Mouse (Mus musculus): ENCODE results near the gene Olfr558. TPM values are rescaled to one million over a fixed set of nuclear protein-coding genes. Genes with fewer than 3 reads are reported as not detected.

Gene Olfr558
- total RNA-seq, 1 experiment, result not detected

GRCm38 (mm10) chr7:102718970-102719369, 17.0 kb downstream of the Olfr558 start, which contains the start of gene Olfr33:
Gene Olfr33 (minus strand): TSS chr7:102719070.
- Histone ChIP-seq H3K27ac (ENCODE audit: insufficient read depth, low read depth, low read length, poor library complexity, severe bottlenecking) (no peak within 1 kb of the TSS), H3K36me3 (ENCODE audit: control insufficient read depth, insufficient read depth, low read length, poor library complexity, severe bottlenecking) (no peaks in the 10 kb centered on the region), H3K4me1 (ENCODE audit: control insufficient read depth in 2 of 2, insufficient read depth in 2 of 2, low read length in 2 of 2, poor library complexity in 1 of 2) (no peaks in the 10 kb centered on the region), H3K9me3 (ENCODE audit: control insufficient read depth, insufficient read depth, low read depth, low read length) (no peaks in the 10 kb centered on the region), H3K9ac (ENCODE audit: insufficient read depth, low read depth, low read length, poor library complexity, severe bottlenecking) (no peak within 1 kb of the TSS), H3K4me3 (ENCODE audit: insufficient read depth in 1 of 2, low read depth in 1 of 2, low read length in 2 of 2, poor library complexity in 1 of 2, severe bottlenecking in 1 of 2) (no peak within 1 kb of the TSS)
- no peak for TF ChIP-seq ZNF384 (IDR thresholded peaks at IDR 0.05; ENCODE audit: low read depth, low read length)
- in situ Hi-C loops (cut with MboI; ENCODE audit: low sequenced_read_pairs in 2 of 2, unreplicated experiment in 2 of 2), result no loop called here
- no peak for DNase-seq (ENCODE audit: low read depth, low spot score)

GRCm38 (mm10) chr7:102727391-102727790, 25.4 kb downstream of the Olfr558 start, which contains the start of gene Olfr559:
Gene Olfr559 (minus strand): TSS chr7:102727491.
- in situ Hi-C loops (cut with MboI; ENCODE audit: low sequenced_read_pairs in 2 of 2, unreplicated experiment in 2 of 2), result no loop called here
- Histone ChIP-seq H3K36me3 (ENCODE audit: control insufficient read depth, insufficient read depth, low read length, poor library complexity, severe bottlenecking) (no peaks in the 10 kb centered on the region), H3K9me3 (ENCODE audit: control insufficient read depth, insufficient read depth, low read depth, low read length) (no peaks in the 10 kb centered on the region), H3K9ac (ENCODE audit: insufficient read depth, low read depth, low read length, poor library complexity, severe bottlenecking) (no peak within 1 kb of the TSS), H3K4me1 (ENCODE audit: control insufficient read depth in 2 of 2, insufficient read depth in 2 of 2, low read length in 2 of 2, poor library complexity in 1 of 2) (no peaks in the 10 kb centered on the region), H3K27ac (ENCODE audit: insufficient read depth, low read depth, low read length, poor library complexity, severe bottlenecking) (no peak within 1 kb of the TSS), H3K4me3 (ENCODE audit: insufficient read depth in 1 of 2, low read depth in 1 of 2, low read length in 2 of 2, poor library complexity in 1 of 2, severe bottlenecking in 1 of 2) (no peak within 1 kb of the TSS)
- no peak for TF ChIP-seq MAFK (IDR thresholded peaks at IDR 0.05; ENCODE audit: insufficient read depth, low read depth, low read length)
- no peak for TF ChIP-seq ZNF384 (IDR thresholded peaks at IDR 0.05; ENCODE audit: low read depth, low read length)
- TF ChIP-seq HCFC1 (IDR thresholded peaks at IDR 0.05; ENCODE audit: borderline replicate concordance, insufficient read depth, low read length), result no peak
- no peak for TF ChIP-seq ZC3H11A (IDR thresholded peaks at IDR 0.05; ENCODE audit: borderline replicate concordance, low read depth, low read length)
- TF ChIP-seq CHD2 (IDR thresholded peaks at IDR 0.05; ENCODE audit: low read depth, low read length), result no peak
- no peak for DNase-seq (ENCODE audit: low read depth, low spot score)

GRCm38 (mm10) chr7:102733793-102734192, 31.8 kb downstream of the Olfr558 start:
- Histone ChIP-seq H3K9ac (ENCODE audit: insufficient read depth, low read depth, low read length, poor library complexity, severe bottlenecking) (no peak overlapping the region), H3K4me1 (ENCODE audit: control insufficient read depth in 2 of 2, insufficient read depth in 2 of 2, low read length in 2 of 2, poor library complexity in 1 of 2) (no peaks in the 10 kb centered on the region), H3K36me3 (ENCODE audit: control insufficient read depth, insufficient read depth, low read length, poor library complexity, severe bottlenecking) (no peaks in the 10 kb centered on the region), H3K9me3 (ENCODE audit: control insufficient read depth, insufficient read depth, low read depth, low read length) (no peaks in the 10 kb centered on the region), H3K4me3 (ENCODE audit: insufficient read depth in 1 of 2, low read depth in 1 of 2, low read length in 2 of 2, poor library complexity in 1 of 2, severe bottlenecking in 1 of 2) (no peak overlapping the region), H3K27ac (ENCODE audit: insufficient read depth, low read depth, low read length, poor library complexity, severe bottlenecking) (no peak overlapping the region)
- in situ Hi-C loops (cut with MboI; ENCODE audit: low sequenced_read_pairs in 2 of 2, unreplicated experiment in 2 of 2), result no loop called here
- TF ChIP-seq HCFC1 (IDR thresholded peaks at IDR 0.05; ENCODE audit: borderline replicate concordance, insufficient read depth, low read length) (no peak), ZC3H11A (IDR thresholded peaks at IDR 0.05; ENCODE audit: borderline replicate concordance, low read depth, low read length) (no peak), MAFK (IDR thresholded peaks at IDR 0.05; ENCODE audit: insufficient read depth, low read depth, low read length) (no peak), CHD2 (IDR thresholded peaks at IDR 0.05; ENCODE audit: low read depth, low read length) (no peak), ZNF384 (IDR thresholded peaks at IDR 0.05; ENCODE audit: low read depth, low read length) (no peak)
- no peak for DNase-seq (ENCODE audit: low read depth, low spot score)

GRCm38 (mm10) chr7:102737705-102738104, 35.7 kb downstream of the Olfr558 start:
- TF ChIP-seq ZC3H11A (IDR thresholded peaks at IDR 0.05; ENCODE audit: borderline replicate concordance, low read depth, low read length), result no peak
- no peak for TF ChIP-seq MAFK (IDR thresholded peaks at IDR 0.05; ENCODE audit: insufficient read depth, low read depth, low read length)
- no peak for TF ChIP-seq ZNF384 (IDR thresholded peaks at IDR 0.05; ENCODE audit: low read depth, low read length)
- TF ChIP-seq CHD2 (IDR thresholded peaks at IDR 0.05; ENCODE audit: low read depth, low read length), result no peak
- no peak for TF ChIP-seq HCFC1 (IDR thresholded peaks at IDR 0.05; ENCODE audit: borderline replicate concordance, insufficient read depth, low read length)
- Histone ChIP-seq H3K9me3 (ENCODE audit: control insufficient read depth, insufficient read depth, low read depth, low read length) (no peaks in the 10 kb centered on the region), H3K4me1 (ENCODE audit: control insufficient read depth in 2 of 2, insufficient read depth in 2 of 2, low read length in 2 of 2, poor library complexity in 1 of 2) (no peaks in the 10 kb centered on the region), H3K36me3 (ENCODE audit: control insufficient read depth, insufficient read depth, low read length, poor library complexity, severe bottlenecking) (no peaks in the 10 kb centered on the region), H3K4me3 (ENCODE audit: insufficient read depth in 1 of 2, low read depth in 1 of 2, low read length in 2 of 2, poor library complexity in 1 of 2, severe bottlenecking in 1 of 2) (no peak overlapping the region), H3K27ac (ENCODE audit: insufficient read depth, low read depth, low read length, poor library complexity, severe bottlenecking) (no peak overlapping the region), H3K9ac (ENCODE audit: insufficient read depth, low read depth, low read length, poor library complexity, severe bottlenecking) (no peak overlapping the region)
- in situ Hi-C loops (cut with MboI; ENCODE audit: low sequenced_read_pairs in 2 of 2, unreplicated experiment in 2 of 2), result no loop called here
- DNase-seq (ENCODE audit: low read depth, low spot score), result no peak

- Histone ChIP-seq H3K9ac (ENCODE audit: insufficient read depth, low read depth, low read length, poor library complexity, severe bottlenecking) (no peak overlapping the region), H3K9me3 (ENCODE audit: control insufficient read depth, insufficient read depth, low read depth, low read length) (no peaks in the 10 kb centered on the region), H3K36me3 (ENCODE audit: control insufficient read depth, insufficient read depth, low read length, poor library complexity, severe bottlenecking) (no peaks in the 10 kb centered on the region), H3K27ac (ENCODE audit: insufficient read depth, low read depth, low read length, poor library complexity, severe bottlenecking) (no peak overlapping the region), H3K4me3 (ENCODE audit: insufficient read depth in 1 of 2, low read depth in 1 of 2, low read length in 2 of 2, poor library complexity in 1 of 2, severe bottlenecking in 1 of 2) (no peak overlapping the region), H3K4me1 (ENCODE audit: control insufficient read depth in 2 of 2, insufficient read depth in 2 of 2, low read length in 2 of 2, poor library complexity in 1 of 2) (no peaks in the 10 kb centered on the region)
- in situ Hi-C loops (cut with MboI; ENCODE audit: low sequenced_read_pairs in 2 of 2, unreplicated experiment in 2 of 2), result no loop called here
- no peak for TF ChIP-seq CHD2 (IDR thresholded peaks at IDR 0.05; ENCODE audit: low read depth, low read length)
- TF ChIP-seq MAFK (IDR thresholded peaks at IDR 0.05; ENCODE audit: insufficient read depth, low read depth, low read length), result no peak
- no peak for TF ChIP-seq ZC3H11A (IDR thresholded peaks at IDR 0.05; ENCODE audit: borderline replicate concordance, low read depth, low read length)
- DNase-seq (ENCODE audit: low read depth, low spot score), result peak; percentile 3
Observed at GRCm38 (mm10) chr7:102752086-102752485, 50.1 kb downstream of the Olfr558 start.

All from ES-E14 (cell line).